Mouse (Mus musculus) gastrocnemius, postnatal 14 days (tissue): Measurements from ENCODE around the gene Fbxo46. TPM values are rescaled to one million over a fixed set of nuclear protein-coding genes. Genes with fewer than 3 reads are reported as not detected.
"Not testable (repeated sequence)": the region's sequence is repeated elsewhere in the genome, so short reads cannot be mapped to it uniquely, and the experiment has no call there.

Experiments
- DNase-seq: peaks from one replicate; pipeline ENCODE4 v3.0.0; 2021; ENCODE audit warnings: mixed read lengths
- intact Hi-C: fragments of 180-260 bp; cut with DNase I; formaldehyde crosslinking; loops from one replicate; pipeline ENCODE4 v1.15.1; 2025; ENCODE audit warnings: low total_unique reads
- total RNA-seq, 2 experiments: library from RNA; stranded (reverse); gene quantifications; 2 replicates each; pipeline ENCODE4 v1.2.3; 2021

Fbxo46 gene
- total RNA-seq, 2 experiments from 2014 or later = 3.2 TPM

DNA sequence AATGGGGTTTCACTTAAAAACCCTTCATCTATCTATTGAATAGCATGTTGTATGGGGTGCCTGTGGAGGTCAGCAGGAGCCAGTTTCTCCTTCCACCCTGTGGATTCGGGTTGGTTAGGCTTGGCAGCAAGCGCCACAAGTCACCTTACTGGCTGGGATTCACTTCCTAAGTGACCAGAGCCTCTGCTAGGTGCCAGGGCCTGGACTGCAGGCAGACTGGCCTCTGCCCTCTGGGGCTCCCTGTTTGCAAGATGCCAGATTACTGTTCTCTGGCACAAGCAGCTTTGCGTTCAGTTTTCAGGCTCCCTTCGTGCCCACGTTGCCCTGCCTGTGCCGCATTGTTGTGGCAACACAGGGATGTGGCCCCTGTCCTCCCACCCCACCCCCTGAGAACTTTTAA, 5.1 kb downstream of the Fbxo46 start:
- no peak for DNase-seq
- intact Hi-C loops = no loop called here

- intact Hi-C loops = no loop called here
- DNase-seq = no peak
These were observed 8.1 kb downstream of the Fbxo46 start for GRCm38 (mm10) chr7:19127744-19128143.

DNA sequence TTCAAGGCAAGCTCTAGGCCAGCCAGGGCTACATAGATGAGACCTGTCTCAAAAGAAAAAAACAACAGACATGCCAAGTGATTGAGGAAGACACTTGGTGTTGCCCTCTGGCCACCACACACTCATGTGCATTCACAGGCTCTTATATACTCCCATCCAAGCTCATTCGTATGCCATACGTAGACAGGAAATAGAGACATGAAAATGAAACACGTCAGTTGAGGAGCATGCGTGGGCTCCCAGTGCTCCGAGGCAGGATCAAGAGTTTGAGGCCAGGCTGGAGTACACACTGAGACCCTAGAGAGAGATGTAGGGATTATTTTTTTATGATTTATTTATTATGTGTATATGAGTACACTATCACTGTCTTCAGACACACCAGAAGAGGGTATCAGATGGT, 9.7 kb downstream of the Fbxo46 start:
- intact Hi-C loops = no loop called here
- DNase-seq = no peak

DNA sequence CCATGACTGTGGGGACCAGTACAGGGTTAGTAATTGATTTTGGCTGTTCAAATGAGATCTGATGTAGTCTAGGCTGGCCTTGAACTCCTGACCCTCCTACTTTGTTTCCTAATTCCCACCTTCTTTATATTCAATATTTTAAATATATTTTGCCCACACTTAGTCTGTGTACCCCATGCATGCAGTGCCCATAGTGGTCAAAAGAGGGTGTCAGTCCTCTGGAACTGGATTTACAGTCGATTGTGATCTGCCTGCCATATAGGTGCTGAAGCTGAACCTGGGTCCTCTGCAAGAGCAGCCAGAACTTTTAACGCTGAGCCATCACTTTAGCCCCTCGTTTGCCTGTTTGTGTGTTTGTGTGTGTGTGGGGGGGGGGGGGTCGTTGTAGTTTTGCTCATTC, 11.0 kb downstream of the Fbxo46 start:
- no peak for DNase-seq
- intact Hi-C loops = no loop called here

DNA sequence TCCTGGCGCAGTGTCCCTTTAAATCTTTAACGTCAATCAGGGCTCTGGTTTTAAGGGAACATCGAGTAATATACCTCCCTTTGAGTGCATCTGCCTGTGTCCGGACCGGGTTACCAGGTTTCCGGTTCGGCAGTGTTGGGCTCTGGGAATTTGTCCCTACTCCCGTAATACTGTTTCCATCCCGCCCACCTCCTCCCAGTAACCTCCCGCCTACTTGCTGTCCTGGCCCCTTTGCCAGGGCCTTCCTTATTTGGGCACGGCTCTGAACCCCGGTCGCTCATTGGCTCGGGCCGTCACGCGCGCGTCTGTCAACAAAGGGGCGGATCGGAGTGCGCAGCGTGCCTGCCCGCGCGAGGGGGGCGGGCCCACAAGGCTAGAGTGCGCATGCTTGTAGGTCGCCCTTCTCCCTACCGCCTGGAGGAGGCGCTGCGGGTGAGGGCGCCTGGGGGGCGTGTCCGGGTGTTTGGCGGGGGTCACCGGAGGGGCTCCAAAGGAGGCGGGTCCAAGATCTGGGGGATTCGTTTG, 11.7 kb downstream of the Fbxo46 start:
- peak; percentile 99 for DNase-seq

DNA sequence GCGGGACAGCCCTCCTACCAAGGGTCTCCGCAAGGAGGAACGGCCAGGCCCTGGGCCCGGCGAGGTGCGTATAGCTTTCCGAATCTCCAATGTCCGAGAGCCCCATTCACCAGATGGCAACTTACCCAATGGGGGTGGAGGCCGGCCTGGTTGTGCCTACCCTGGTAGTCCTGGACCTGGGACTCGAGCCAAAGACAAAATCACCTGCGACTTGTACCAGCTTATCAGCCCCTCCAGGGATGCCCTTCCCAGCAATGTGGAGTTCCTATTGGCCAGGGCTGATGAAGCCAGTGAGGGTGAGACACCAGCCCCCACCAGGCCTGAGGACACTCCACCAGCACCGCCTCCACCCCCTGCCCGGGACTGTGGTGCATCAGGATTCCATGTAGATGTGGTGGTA, 16.5 kb downstream of the Fbxo46 start:
- no peak for DNase-seq
- intact Hi-C loops = no loop called here

More for the DNA sequence above, 11.7 kb downstream of the Fbxo46 start:
- intact Hi-C loops = no loop called here

DNA sequence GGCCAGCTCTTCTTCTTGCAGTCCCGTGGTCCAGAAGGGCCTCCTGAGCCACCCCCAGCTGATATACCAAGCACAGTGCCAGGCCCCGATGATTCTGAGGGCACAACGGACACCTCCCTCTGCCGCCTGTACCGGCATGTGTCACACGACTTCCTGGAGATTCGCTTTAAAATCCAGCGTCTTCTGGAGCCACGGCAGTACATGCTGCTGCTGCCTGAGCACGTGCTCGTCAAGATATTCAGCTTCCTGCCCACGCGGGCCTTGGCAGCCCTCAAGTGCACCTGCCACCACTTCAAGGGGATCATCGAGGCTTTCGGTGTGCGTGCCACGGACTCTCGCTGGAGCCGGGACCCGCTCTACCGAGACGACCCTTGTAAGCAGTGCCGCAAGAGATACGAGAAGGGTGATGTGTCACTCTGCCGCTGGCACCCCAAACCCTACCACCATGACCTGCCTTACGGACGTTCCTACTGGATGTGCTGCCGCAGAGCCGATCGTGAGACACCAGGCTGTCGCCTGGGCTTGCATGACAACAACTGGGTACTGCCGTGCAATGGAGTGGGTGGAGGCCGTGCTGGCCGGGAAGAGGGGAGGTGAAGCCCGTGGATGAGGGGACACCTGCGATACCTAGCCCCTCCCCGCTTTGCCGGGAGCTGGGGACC, 17.1 kb downstream of the Fbxo46 start:
- DNase-seq = no peak
- intact Hi-C loops = no loop called here

GRCm38 (mm10) chr7:19137380-19137779, 17.7 kb downstream of the Fbxo46 start:
- peak; percentile 59 for DNase-seq
- intact Hi-C loops = no loop called here

DNA sequence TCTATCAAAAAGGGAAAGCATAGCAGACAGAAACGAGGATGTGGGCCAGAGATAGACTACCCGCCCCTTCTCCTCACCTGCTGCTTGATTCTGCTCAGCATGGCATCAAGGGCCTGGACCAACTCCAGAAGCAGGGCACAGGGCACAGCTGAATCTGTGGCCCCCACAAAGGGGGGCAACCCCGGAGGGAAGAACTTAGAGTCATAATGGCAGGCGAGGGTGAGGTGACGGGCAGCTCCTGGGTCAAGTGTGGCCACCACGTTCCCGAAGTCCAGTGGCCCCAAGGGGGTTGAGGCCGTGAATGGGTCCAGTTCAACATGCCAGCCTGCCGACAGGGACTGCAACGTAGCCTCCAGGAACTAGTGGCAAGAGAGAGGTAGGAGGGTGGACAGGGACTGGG, 27.1 kb downstream of the Fbxo46 start:
- intact Hi-C loops = no loop called here

GRCm38 (mm10) chr7:19147497-19148045, 27.9 kb downstream of the Fbxo46 start:
- no peak for DNase-seq
- intact Hi-C loops = no loop called here

More for the DNA sequence above, 27.1 kb downstream of the Fbxo46 start:
- no peak for DNase-seq

DNA sequence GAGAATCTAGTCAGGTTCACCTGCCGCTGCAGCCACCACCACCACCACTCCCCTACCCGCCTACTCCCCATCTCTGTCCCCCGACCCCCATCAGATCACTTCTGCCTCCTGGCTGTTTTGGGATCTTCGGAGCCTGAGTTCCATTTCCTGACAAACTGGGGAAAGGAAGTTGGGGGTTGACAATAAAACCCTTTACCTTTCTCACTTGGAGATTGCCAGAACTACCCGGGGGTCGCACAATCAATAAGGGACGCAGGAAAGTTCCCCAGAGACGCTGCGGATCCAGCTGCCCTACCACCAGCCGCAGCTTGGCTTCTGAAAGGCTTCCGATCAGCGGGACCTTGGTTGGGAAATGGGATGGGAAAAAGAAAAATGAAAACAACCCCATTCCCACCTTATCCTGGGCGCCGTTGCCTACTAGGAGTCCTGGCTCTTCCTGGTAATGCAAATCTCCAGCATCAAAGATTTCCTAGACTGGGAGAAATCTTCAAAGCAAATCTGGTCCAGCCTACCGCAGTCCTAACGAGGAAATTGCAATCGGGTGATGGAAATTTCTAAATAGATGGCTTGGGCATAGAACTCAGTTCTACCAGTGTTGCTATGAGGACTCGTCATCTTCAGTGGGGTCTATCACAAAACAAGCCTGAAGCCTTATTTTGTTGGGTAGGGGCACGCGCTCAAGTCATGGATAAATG, 28.7 kb downstream of the Fbxo46 start:
- intact Hi-C loops = no loop called here
- DNase-seq = no peak

DNA sequence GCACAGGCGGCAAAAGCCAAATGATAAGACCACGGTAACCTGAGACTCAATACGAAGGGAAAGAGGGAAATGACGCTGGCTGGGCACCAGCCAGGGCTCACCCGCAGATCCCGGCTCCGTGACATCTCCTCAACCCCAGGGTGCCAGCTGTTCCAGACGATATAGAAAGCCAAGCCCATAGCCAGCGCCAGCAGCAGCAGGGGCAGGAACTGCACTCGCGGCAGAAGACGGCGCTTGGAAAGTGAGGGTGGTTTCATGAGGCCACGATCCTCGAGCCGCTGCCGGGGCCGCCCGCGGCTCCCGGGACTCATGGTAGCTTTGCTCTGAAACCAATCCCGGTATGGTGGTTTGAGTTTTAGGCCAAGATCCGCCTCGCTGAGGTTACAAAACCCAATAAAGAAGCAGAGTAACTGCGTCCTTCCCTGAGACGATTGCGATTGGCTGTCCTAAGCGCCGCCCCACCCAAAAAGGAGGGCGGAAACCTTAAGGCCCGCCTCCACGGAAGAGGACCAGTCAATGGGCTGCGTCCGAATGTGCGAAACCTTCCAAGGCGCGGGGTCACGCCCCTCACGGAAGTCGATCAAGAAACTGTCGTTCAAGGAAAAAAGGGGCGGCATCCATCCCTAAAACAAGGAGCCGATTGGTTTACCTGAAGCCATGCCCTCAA, 29.3 kb downstream of the Fbxo46 start, which contains the start of gene Qpctl:
Qpctl (minus strand) TSS at position 417 of the 667 bp plus-strand sequence.
- intact Hi-C loops = no loop called here
- DNase-seq = peak; percentile 99

DNA sequence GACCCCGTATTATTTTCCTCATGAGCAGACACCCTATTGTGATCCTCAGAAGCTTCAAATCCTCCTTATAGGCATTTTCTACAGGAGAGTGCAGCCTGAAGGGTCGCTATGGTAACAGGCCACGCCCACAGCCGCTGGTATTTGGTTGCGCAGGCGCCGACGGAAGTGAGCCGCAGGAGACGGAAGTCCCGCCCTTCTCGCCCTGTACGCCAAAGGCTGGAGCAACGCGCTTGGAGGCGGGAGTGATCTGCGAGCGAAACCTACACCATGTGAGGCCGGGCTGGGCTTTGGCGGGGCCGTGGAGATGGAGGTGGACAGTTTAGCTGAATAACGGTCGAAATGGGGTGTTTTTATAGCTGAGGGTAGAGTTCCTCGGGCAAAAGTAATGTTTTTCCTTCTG, 30.0 kb downstream of the Fbxo46 start, which contains the start of gene Snrpd2:
Snrpd2 (plus strand) TSS at position 97 of the 400 bp plus-strand sequence.
- intact Hi-C loops = no loop called here
- peak; percentile 97 for DNase-seq

DNA sequence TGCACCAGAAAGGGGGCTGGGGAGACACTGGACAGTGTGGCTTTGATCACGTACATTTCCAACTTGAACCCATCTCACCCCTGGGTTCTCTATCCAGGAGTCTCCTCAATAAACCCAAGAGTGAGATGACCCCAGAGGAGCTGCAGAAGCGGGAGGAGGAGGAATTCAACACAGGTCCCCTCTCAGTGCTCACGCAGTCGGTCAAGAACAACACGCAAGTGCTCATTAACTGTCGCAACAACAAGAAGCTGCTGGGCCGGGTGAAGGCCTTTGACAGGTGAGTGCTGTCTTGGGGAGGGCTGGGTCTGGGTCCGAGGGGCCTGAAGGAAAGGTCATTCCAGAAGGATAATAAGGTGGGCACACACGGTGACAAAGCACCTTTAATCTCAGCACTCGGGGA, 31.5 kb downstream of the Fbxo46 start:
- intact Hi-C loops, DNase-seq: not testable (repeated sequence)

- intact Hi-C loops = no loop called here
These were observed 35.1 kb downstream of the Fbxo46 start for GRCm38 (mm10) chr7:19154796-19155195.

DNA sequence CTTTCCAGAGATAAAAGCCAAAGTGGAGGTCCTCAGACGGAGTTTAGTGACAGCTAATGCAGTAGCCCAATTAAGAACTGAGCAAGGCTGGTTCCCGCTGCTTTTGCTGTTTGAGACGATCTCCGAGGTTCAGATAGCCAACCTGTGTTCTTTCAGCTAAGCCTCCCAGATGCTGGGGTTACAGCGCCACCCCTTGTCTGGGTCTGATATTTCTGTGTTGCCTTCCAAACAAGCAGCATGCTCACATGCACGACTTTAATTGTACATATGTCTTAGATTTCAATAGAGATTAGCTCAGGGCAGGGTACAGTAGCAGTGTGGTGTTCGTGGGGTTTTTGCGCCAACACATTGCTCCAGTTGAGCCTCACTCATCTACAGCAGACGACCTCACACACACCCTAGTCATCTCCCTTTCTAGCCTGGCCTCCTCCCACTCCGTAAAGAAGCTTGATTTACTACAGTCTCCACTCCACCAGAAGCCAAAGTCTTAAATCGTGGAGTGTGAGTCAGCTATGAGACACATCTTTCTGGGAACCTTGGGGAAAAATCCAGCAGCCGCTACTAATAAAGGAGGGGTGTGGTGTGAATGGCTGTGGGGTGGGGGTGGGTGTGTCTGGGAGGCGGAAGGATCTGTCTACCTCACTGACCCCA, 36.3 kb downstream of the Fbxo46 start:
- intact Hi-C loops = no loop called here
- no peak for DNase-seq

More at GRCm38 (mm10) chr7:19154796-19155195, 35.1 kb downstream of the Fbxo46 start:
- DNase-seq = no peak

- intact Hi-C loops = no loop called here
- DNase-seq = peak; percentile 89
These were observed 37.6 kb downstream of the Fbxo46 start for GRCm38 (mm10) chr7:19157160-19157800.

GRCm38 (mm10) chr7:19158601-19159000, 38.9 kb downstream of the Fbxo46 start:
- no peak for DNase-seq
- intact Hi-C loops = no loop called here

DNA sequence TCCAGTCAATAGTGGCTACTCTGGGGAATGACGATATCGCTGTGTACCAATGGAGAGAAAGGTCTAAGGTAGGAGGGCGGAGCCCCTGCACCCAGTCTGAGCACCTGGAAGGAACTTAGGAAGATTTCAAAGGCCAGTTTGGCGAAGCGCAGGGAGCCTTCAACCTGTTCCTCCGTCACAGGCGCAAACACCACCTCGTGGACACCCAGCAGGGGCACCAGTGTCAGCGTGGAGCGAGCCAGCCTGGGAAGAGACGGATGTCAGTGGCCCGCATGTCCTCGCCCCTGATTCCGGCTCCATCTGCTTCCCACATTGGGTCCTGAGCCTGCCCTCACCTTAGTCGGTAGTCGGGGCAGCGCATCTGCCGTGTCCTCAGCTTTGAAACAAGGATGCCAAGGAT, 39.8 kb downstream of the Fbxo46 start:
- intact Hi-C loops = no loop called here
- DNase-seq = no peak
